Mouse (Mus musculus) CD4-positive, CD25-positive, alpha-beta regulatory T cell, adult 4 months (primary cell): ENCODE measurements around the gene Gm4756. TPM values are rescaled to one million over a fixed set of nuclear protein-coding genes. Genes with fewer than 3 reads are reported as not detected.

Experiments
- polyA plus RNA-seq, 2 experiments: library from polyadenylated mRNA; unstranded; fragments of 100-300 nt; shearing (Covaris generic); gene quantifications; one replicate each; pipeline ENCODE4 v1.2.1; 2017

The Gm4756 gene
- polyA plus RNA-seq, 2 experiments from 2014 or later = not detected

Other genes with a start within 250 kb of the Gm4756 start
- not detected for gene Rtn1, start 240.6 kb downstream of the Gm4756 start, polyA plus RNA-seq
- gene Lrrc9, start 207.8 kb downstream of the Gm4756 start, polyA plus RNA-seq = under 1 TPM in 1 of 2 experiments, not detected in 1; 0.39 TPM
- 1 to 10 TPM; 4.4 to 7.0 TPM for gene Pcnx4, start 113.3 kb downstream of the Gm4756 start, polyA plus RNA-seq
- 100 to 1,000 TPM in 1 of 2 experiments, 10 to 100 TPM in 1; 92.5 to 103 TPM for gene Dhrs7, start 15.2 kb upstream of the Gm4756 start, polyA plus RNA-seq
- 10 to 100 TPM; 25.1 to 38.1 TPM for gene Ppm1a, start 107.8 kb upstream of the Gm4756 start, polyA plus RNA-seq